Mouse (Mus musculus): Measurements from ENCODE around the gene Tmco4. TPM values are rescaled to one million over a fixed set of nuclear protein-coding genes. Genes with fewer than 3 reads are reported as not detected.

The Tmco4 gene
- 10.7 and 11.4 TPM in 2 replicates for polyA plus RNA-seq (2015; fragmentation: Nextera tagmentation; extraction: Ambion mirVana)

GRCm38 (mm10) chr4:138972827-138973718 is at the start of gene Tmco4:
TSS of gene Tmco4 (plus strand) at chr4:138972888.
- peak; percentile 76 for DNase-seq (ENCODE audit: low spot score)

- DNase-seq (ENCODE audit: low spot score): no peak
These were observed 47.1 kb upstream of the Tmco4 start for GRCm38 (mm10) chr4:138925561-138925960.

GRCm38 (mm10) chr4:138933862-138934261 is 38.8 kb upstream of the Tmco4 start:
- DNase-seq (ENCODE audit: low spot score): no peak

GRCm38 (mm10) chr4:138934456-138935145 is 38.1 kb upstream of the Tmco4 start:
- no peak for DNase-seq (ENCODE audit: low spot score)

GRCm38 (mm10) chr4:138938495-138939269 is 34.0 kb upstream of the Tmco4 start:
- no peak for DNase-seq (ENCODE audit: low spot score)

- DNase-seq (ENCODE audit: low spot score): no peak
These were observed 33.2 kb upstream of the Tmco4 start for GRCm38 (mm10) chr4:138939481-138939880.

GRCm38 (mm10) chr4:138941401-138941800 is 31.3 kb upstream of the Tmco4 start:
- DNase-seq (ENCODE audit: low spot score): peak; percentile 36

- no peak for DNase-seq (ENCODE audit: low spot score)
These were observed 30.7 kb upstream of the Tmco4 start for GRCm38 (mm10) chr4:138941966-138942365.

- peak; percentile 96 for DNase-seq (ENCODE audit: low spot score)
These were observed 29.0 kb upstream of the Tmco4 start for GRCm38 (mm10) chr4:138943730-138944129.

GRCm38 (mm10) chr4:138948257-138948656 is 24.4 kb upstream of the Tmco4 start:
- no peak for DNase-seq (ENCODE audit: low spot score)

- no peak for DNase-seq (ENCODE audit: low spot score)
These were observed 14.1 kb upstream of the Tmco4 start for GRCm38 (mm10) chr4:138958612-138959011.

- no peak for DNase-seq (ENCODE audit: low spot score)
These were observed 13.6 kb upstream of the Tmco4 start for GRCm38 (mm10) chr4:138959120-138959519.

- no peak for DNase-seq (ENCODE audit: low spot score)
These were observed 12.8 kb upstream of the Tmco4 start for GRCm38 (mm10) chr4:138959926-138960325.

- DNase-seq (ENCODE audit: low spot score): no peak
These were observed 10.0 kb upstream of the Tmco4 start for GRCm38 (mm10) chr4:138962719-138963118.

GRCm38 (mm10) chr4:138965871-138966270 is 6.8 kb upstream of the Tmco4 start:
- no peak for DNase-seq (ENCODE audit: low spot score)

GRCm38 (mm10) chr4:138966866-138967265 is 5.8 kb upstream of the Tmco4 start, which contains the start of gene Rnf186:
TSS of gene Rnf186 (plus strand) at chr4:138967112.
- no peak for DNase-seq (ENCODE audit: low spot score)

- DNase-seq (ENCODE audit: low spot score): no peak
These were observed 5.2 kb upstream of the Tmco4 start for GRCm38 (mm10) chr4:138967485-138967884.

- no peak for DNase-seq (ENCODE audit: low spot score)
These were observed 3.7 kb upstream of the Tmco4 start for GRCm38 (mm10) chr4:138968772-138969556.

- no peak for DNase-seq (ENCODE audit: low spot score)
These were observed 3.0 kb upstream of the Tmco4 start for GRCm38 (mm10) chr4:138969736-138970135.

GRCm38 (mm10) chr4:138971371-138971770 is 1.3 kb upstream of the Tmco4 start:
- no peak for DNase-seq (ENCODE audit: low spot score)

Measured in thymus, postnatal 0 days (tissue).